Mouse (Mus musculus) cerebellum, postnatal 36 days (tissue): ENCODE results near the gene Lyrm1.
A peak's percentile ranks its signal among the peaks of the same experiment; 100 is the strongest.

ENCODE experiments used
- DNase-seq, 2 experiments: peaks; one replicate each; pipeline ENCODE4 v3.0.0; 2021 to 2022; ENCODE audit warnings: mixed read lengths in 2 of 2

The Lyrm1 gene

DNA sequence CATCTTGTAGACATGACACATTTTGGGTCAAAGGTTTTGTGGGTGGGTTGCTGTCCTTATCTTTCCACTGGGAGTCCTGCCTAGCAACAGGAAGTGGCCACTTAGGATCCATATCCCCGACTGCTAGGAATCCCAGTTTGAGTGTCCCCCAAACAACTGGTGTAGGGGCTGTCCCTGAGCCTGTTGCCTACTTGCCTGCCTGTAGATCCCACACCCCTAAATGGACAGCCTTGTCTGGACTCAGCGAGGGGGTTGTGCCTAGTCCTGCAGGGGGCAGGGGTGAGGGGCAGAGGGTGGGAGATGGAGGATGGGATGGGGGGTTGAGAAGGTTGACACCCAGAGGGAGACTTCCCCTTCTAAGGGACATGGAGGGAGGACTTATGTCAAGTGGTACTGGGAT is 73.7 kb downstream of the Lyrm1 start:
- DNase-seq, result no peak

DNA sequence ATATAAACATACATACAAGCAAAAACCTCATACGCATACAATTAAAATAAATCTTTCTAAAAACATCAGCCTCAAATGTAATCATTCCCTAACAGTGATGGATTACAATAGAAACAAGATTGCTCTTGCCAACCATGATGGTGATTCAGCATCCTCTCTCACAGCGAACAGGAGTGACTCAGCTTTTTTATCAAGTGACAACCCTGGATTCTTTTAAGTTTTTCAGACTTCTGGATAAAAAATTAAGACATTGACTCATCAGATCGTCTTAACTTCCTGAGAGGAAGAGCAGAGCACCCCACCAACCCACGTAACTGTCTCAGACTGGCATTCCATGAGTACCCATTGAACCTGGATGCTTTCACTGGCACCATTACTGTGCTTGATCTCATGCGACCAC is 78.6 kb downstream of the Lyrm1 start:
- no peak for DNase-seq

DNA sequence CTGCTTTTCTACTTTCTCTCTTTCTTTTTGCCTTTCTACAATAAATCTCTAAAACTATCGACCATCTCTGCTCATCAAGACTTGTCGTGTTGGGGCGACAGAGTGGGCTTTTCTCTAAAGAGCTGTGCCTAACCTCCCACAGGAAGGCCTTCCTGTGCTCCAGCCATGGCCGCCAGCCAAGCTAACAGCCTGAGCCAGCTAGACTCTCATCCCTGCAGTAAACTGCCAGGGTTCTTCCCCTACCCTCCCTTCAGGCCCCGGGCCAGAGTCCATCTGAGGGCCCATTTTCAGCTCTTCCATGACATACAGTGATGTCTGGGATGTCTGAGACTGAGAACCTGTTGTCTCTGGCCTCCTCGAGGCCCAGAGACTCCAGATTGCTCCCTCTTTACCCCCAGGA is 80.6 kb downstream of the Lyrm1 start:
- peak; percentile 62 to 70 for DNase-seq

DNA sequence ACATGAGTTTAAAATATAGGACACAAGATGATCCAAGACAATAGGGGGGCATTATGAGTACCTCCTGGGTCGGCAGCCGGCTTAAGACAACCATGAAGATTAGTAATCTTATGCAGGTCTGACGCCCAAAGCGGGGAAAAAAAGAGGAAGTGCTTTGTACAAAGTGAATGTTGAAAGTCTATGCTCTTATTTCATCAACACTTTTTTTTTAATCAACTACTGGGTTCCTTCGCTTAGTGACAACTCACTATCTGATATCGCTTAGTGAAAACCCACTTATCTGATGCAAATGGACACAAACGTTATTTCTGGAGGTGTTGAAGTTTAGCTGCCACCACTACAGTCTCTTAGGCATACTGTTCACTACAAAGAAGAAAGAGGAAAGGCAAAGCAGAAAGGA is 81.9 kb downstream of the Lyrm1 start:
- DNase-seq, result no peak

DNA sequence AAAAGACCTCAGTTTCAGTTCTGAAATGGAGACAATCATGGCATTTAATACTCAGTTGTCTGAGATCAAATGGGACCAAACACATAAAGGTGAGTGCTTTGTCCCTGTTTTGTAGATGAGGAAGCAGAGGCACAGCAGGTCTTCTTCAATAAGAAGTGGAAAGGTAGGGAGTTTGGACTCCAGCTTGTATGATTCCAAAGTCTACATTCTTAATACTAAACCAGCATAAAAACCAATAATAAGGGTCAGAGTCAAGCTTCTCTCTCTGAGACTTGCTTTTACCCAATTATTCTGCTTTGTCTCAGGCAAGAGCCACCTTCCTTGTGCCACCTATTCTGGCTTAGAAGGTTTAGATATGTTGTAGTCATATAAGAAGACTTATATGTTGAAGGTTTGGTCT is 82.9 kb downstream of the Lyrm1 start:
- no peak for DNase-seq

DNA sequence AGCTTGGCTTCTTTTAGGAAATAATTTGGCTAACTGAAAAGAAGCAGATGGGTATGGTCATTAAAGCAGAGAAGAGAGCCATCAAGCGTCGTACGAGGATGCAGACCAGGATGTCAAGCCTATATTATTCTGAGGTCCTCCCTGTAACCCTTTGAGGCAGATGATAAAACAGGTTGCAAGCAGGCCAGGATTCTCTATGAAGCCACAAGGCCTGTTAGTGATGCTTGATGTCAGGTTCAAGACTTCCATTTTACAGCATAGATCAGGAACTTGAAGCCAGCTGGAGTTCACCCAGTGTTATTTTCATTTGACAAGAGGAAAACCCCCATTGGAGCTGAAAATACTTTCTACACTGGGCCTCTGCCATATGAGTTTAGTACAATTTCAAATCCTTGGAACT is 84.5 kb downstream of the Lyrm1 start:
- no peak for DNase-seq

DNA sequence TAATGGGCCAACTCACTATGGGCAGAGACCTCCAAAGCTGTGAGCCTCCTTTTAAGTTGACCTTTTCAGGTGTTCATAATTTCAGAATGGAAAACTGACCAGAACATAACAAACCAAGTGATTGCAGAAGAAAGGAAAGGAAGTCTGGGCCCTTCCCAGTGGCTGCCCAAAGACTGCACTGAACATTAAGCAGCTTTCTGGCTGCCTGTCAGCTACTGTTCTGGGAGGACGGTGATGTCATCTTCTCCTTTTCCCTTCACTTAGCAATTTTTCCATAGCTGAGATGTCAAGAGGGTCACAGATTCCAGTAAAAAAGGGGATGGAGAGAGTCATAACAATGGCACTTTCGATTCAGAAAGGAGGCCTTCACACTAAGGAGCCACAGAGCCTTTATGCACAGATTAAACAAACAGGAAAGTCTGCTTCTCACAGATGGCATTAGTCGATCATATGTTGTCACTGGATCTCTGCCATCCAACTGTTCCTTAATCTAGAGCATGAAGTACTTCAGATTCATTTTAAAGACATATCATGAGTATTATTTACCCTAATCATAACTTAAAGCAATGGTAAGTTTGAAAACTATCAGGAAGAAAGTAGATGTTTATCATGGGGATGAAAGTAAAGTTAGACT is 89.7 kb downstream of the Lyrm1 start:
- peak; percentile 9 to 29 for DNase-seq

DNA sequence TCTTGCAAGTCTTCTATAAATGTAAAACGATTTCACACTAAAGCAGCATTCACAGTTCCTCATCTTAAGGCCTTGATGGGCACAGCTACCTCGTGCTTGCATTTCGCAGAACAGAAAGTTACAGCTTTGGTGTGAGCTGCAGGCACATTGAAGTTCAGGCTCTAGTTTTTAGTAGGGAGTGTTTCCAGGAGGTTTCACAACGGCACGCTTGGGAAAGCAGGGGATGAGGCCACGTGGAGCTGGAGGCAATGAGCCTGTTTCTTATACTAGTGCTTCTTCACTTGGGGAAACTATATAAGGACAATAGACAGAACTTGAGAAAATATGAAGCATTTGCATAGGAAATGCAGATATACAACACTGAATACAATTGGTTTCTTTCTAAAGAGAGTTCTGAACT is 101.4 kb downstream of the Lyrm1 start:
- no peak for DNase-seq
